Mouse (Mus musculus) neural tube, embryonic 15.5 days (tissue): Measurements from ENCODE around the gene Mef2d. TPM values are rescaled to one million over a fixed set of nuclear protein-coding genes. Genes with fewer than 3 reads are reported as not detected.

Experiments used
- ATAC-seq: fragments of 200-750 bp; cut with Nextera tagmentation; 2 replicates; pipeline ENCODE4 v1.8.0; 2017; ENCODE audit warnings: mild to moderate bottlenecking, moderate TSS enrichment, moderate library complexity; ENCODE audit not compliant: low FRiP score
- H3K27ac ChIP-seq: fragments of 300-500 bp; sonication (generic); replicated peaks from 2 replicates; pipeline ENCODE4 v1.5.1; 2015; ENCODE audit warnings: mild to moderate bottlenecking, inconsistent platforms
- H3K27me3 ChIP-seq: fragments of 300-500 bp; sonication (generic); replicated peaks from 2 replicates; pipeline ENCODE4 v1.6.1; 2015; ENCODE audit warnings: inconsistent platforms
- H3K36me3 ChIP-seq: fragments of 300-500 bp; sonication (generic); 2 replicates; pipeline ENCODE4 v1.6.1; 2015; ENCODE audit warnings: inconsistent platforms
- H3K4me1 ChIP-seq: fragments of 300-500 bp; sonication (generic); 2 replicates; pipeline ENCODE4 v1.6.1; 2015; ENCODE audit warnings: inconsistent platforms
- H3K4me2 ChIP-seq: fragments of 300-500 bp; sonication (generic); 2 replicates; pipeline ENCODE4 v1.6.1; 2015; ENCODE audit warnings: inconsistent platforms, mild to moderate bottlenecking, moderate library complexity
- H3K4me3 ChIP-seq: fragments of 300-500 bp; sonication (generic); replicated peaks from 2 replicates; pipeline ENCODE4 v1.5.1; 2015; ENCODE audit warnings: mild to moderate bottlenecking, inconsistent platforms
- H3K9ac ChIP-seq: fragments of 300-500 bp; sonication (generic); replicated peaks from 2 replicates; pipeline ENCODE4 v1.6.1; 2015; ENCODE audit warnings: mild to moderate bottlenecking, inconsistent platforms
- H3K9me3 ChIP-seq: fragments of 300-500 bp; sonication (generic); replicated peaks from 2 replicates; pipeline ENCODE4 v1.6.1; 2016; ENCODE audit warnings: inconsistent platforms
- WGBS: fragments of 180-500 bp; shearing (Covaris S2); methylation state at CpG from one replicate; pipeline ENCODE4 v1.1.7; 2015; ENCODE audit warnings: mixed read lengths; 5-methylcytosine and 5-hydroxymethylcytosine counted together
- polyA plus RNA-seq: library from polyadenylated mRNA; unstranded; fragments of >200 nt; fragmentation: Nextera tagmentation; extraction: Ambion mirVana; gene quantifications from 2 replicates; pipeline ENCODE4 v1.2.1, GENCODE M21; 2015

Gene Mef2d
- polyA plus RNA-seq = 14.3 and 20.3 TPM in 2 replicates

GRCm38 (mm10) chr3:88141787-88142523 lies at the start of gene Mef2d:
Gene Mef2d, plus strand, starts transcription at chr3:88142372.
- Histone ChIP-seq H3K9ac (peak within 1 kb of the TSS; percentile 83), H3K27me3 (peaks cover 14% of the 10 kb centered on the region), H3K36me3 (no peaks in the 10 kb centered on the region), H3K4me3 (peak within 1 kb of the TSS; percentile 82), H3K4me1 (peaks cover 79% of the 10 kb centered on the region), H3K27ac (peak within 1 kb of the TSS; percentile 98), H3K9me3 (no peaks in the 10 kb centered on the region), H3K4me2 (peak within 1 kb of the TSS; percentile 94)
- WGBS = under 1% methylated on average over 47 of the region's 52 CpGs
- peak; percentile 90 for ATAC-seq

- Histone ChIP-seq H3K4me2 (no peak overlapping the region), H3K4me3 (no peak overlapping the region), H3K36me3 (no peaks in the 10 kb centered on the region), H3K9me3 (no peaks in the 10 kb centered on the region), H3K9ac (no peak overlapping the region), H3K4me1 (peaks cover 6% of the 10 kb centered on the region), H3K27ac (no peak overlapping the region), H3K27me3 (no peaks in the 10 kb centered on the region)
- 75% methylated on average over 5 of the region's 5 CpGs for WGBS
- no peak for ATAC-seq
These were observed 48.0 kb upstream of the Mef2d start for GRCm38 (mm10) chr3:88094126-88094525.

- no peak overlapping the region for H3K9ac ChIP-seq
- no peaks in the 10 kb centered on the region for H3K36me3 ChIP-seq
- H3K27ac ChIP-seq = no peak overlapping the region
- no peak overlapping the region for H3K4me2 ChIP-seq
- H3K4me3 ChIP-seq = no peak overlapping the region
- H3K4me1 ChIP-seq = peaks cover 6% of the 10 kb centered on the region
- H3K27me3 ChIP-seq = no peaks in the 10 kb centered on the region
- H3K9me3 ChIP-seq = no peaks in the 10 kb centered on the region
- WGBS = 88% methylated on average over 6 of the region's 6 CpGs
- ATAC-seq = no peak
These were observed 44.5 kb upstream of the Mef2d start for GRCm38 (mm10) chr3:88097666-88098065.

GRCm38 (mm10) chr3:88100251-88100650 lies 41.9 kb upstream of the Mef2d start:
- no peak overlapping the region for H3K9ac ChIP-seq
- H3K27ac ChIP-seq = 0 out of 2 replicates have a peak overlapping the region, but pooled peaks have one; percentile 13
- H3K4me2 ChIP-seq = no peak overlapping the region
- H3K36me3 ChIP-seq = no peaks in the 10 kb centered on the region
- H3K4me1 ChIP-seq = no peaks in the 10 kb centered on the region
- ATAC-seq = no peak
- 79% methylated on average over 3 of the region's 3 CpGs for WGBS
- no peak overlapping the region for H3K4me3 ChIP-seq
- no peaks in the 10 kb centered on the region for H3K27me3 ChIP-seq
- H3K9me3 ChIP-seq = no peaks in the 10 kb centered on the region

- H3K4me2 ChIP-seq = no peak overlapping the region
- no peaks in the 10 kb centered on the region for H3K4me1 ChIP-seq
- H3K4me3 ChIP-seq = no peak overlapping the region
- H3K27me3 ChIP-seq = no peaks in the 10 kb centered on the region
- H3K36me3 ChIP-seq = no peaks in the 10 kb centered on the region
- WGBS = 96% methylated on average over 7 of the region's 7 CpGs
- H3K9me3 ChIP-seq = no peaks in the 10 kb centered on the region
- no peak for ATAC-seq
- H3K9ac ChIP-seq = no peak overlapping the region
- no peak overlapping the region for H3K27ac ChIP-seq
These were observed 40.4 kb upstream of the Mef2d start for GRCm38 (mm10) chr3:88101736-88102135.

- no peaks in the 10 kb centered on the region for H3K36me3 ChIP-seq
These were observed 40.0 kb upstream of the Mef2d start for GRCm38 (mm10) chr3:88102196-88102595.

GRCm38 (mm10) chr3:88102611-88103010 lies 39.6 kb upstream of the Mef2d start:
- no peaks in the 10 kb centered on the region for H3K4me1 ChIP-seq
- H3K4me3 ChIP-seq = no peak overlapping the region
- no peak for ATAC-seq
- H3K27me3 ChIP-seq = no peaks in the 10 kb centered on the region
- no peak overlapping the region for H3K27ac ChIP-seq
- WGBS = 82% methylated on average over 6 of the region's 6 CpGs
- no peaks in the 10 kb centered on the region for H3K9me3 ChIP-seq
- H3K4me2 ChIP-seq = no peak overlapping the region
- H3K9ac ChIP-seq = no peak overlapping the region
- no peaks in the 10 kb centered on the region for H3K36me3 ChIP-seq

More at GRCm38 (mm10) chr3:88102196-88102595, 40.0 kb upstream of the Mef2d start:
- Histone ChIP-seq H3K9ac (no peak overlapping the region), H3K4me3 (no peak overlapping the region), H3K27me3 (no peaks in the 10 kb centered on the region), H3K9me3 (no peaks in the 10 kb centered on the region), H3K27ac (no peak overlapping the region), H3K4me1 (no peaks in the 10 kb centered on the region), H3K4me2 (no peak overlapping the region)
- WGBS = 90% methylated on average over 6 of the region's 6 CpGs
- no peak for ATAC-seq

GRCm38 (mm10) chr3:88106126-88106525 lies 36.0 kb upstream of the Mef2d start:
- no peaks in the 10 kb centered on the region for H3K9me3 ChIP-seq
- no peaks in the 10 kb centered on the region for H3K27me3 ChIP-seq
- no peak overlapping the region for H3K4me2 ChIP-seq
- ATAC-seq = no peak
- no peak overlapping the region for H3K27ac ChIP-seq
- no peaks in the 10 kb centered on the region for H3K4me1 ChIP-seq
- WGBS = 87% methylated on average over 4 of the region's 4 CpGs
- no peak overlapping the region for H3K9ac ChIP-seq
- no peaks in the 10 kb centered on the region for H3K36me3 ChIP-seq
- no peak overlapping the region for H3K4me3 ChIP-seq

- no peaks in the 10 kb centered on the region for H3K4me1 ChIP-seq
- ATAC-seq = no peak
- no peak overlapping the region for H3K4me2 ChIP-seq
- no peaks in the 10 kb centered on the region for H3K9me3 ChIP-seq
- 93% methylated on average over 6 of the region's 6 CpGs for WGBS
- no peaks in the 10 kb centered on the region for H3K27me3 ChIP-seq
- H3K27ac ChIP-seq = no peak overlapping the region
- no peak overlapping the region for H3K4me3 ChIP-seq
- H3K36me3 ChIP-seq = no peaks in the 10 kb centered on the region
- H3K9ac ChIP-seq = no peak overlapping the region
These were observed 33.0 kb upstream of the Mef2d start for GRCm38 (mm10) chr3:88109126-88109525.

GRCm38 (mm10) chr3:88114396-88114795 lies 27.8 kb upstream of the Mef2d start:
- no peaks in the 10 kb centered on the region for H3K27me3 ChIP-seq
- H3K36me3 ChIP-seq = no peaks in the 10 kb centered on the region
- H3K4me2 ChIP-seq = no peak overlapping the region
- ATAC-seq = no peak
- no peak overlapping the region for H3K27ac ChIP-seq
- no peaks in the 10 kb centered on the region for H3K9me3 ChIP-seq
- WGBS = 96% methylated on average over 12 of the region's 12 CpGs
- H3K4me1 ChIP-seq = no peaks in the 10 kb centered on the region
- no peak overlapping the region for H3K4me3 ChIP-seq
- H3K9ac ChIP-seq = no peak overlapping the region

GRCm38 (mm10) chr3:88120117-88120651 lies 22.0 kb upstream of the Mef2d start:
- WGBS = 92% methylated on average over 19 of the region's 19 CpGs
- no peaks in the 10 kb centered on the region for H3K4me1 ChIP-seq

More at GRCm38 (mm10) chr3:88120117-88120651, 22.0 kb upstream of the Mef2d start:
- H3K9ac ChIP-seq = no peak overlapping the region
- H3K27ac ChIP-seq = no peak overlapping the region
- no peaks in the 10 kb centered on the region for H3K9me3 ChIP-seq
- H3K4me2 ChIP-seq = no peak overlapping the region
- no peak overlapping the region for H3K4me3 ChIP-seq
- no peaks in the 10 kb centered on the region for H3K27me3 ChIP-seq
- H3K36me3 ChIP-seq = no peaks in the 10 kb centered on the region
- ATAC-seq = no peak
